Mouse (Mus musculus): ENCODE data around the gene Hhatl. TPM values are rescaled to one million over a fixed set of nuclear protein-coding genes. Genes with fewer than 3 reads are reported as not detected.

The Hhatl gene
- polyA plus RNA-seq, 1 experiment from 2014 or later = 0.11 TPM

DNA sequence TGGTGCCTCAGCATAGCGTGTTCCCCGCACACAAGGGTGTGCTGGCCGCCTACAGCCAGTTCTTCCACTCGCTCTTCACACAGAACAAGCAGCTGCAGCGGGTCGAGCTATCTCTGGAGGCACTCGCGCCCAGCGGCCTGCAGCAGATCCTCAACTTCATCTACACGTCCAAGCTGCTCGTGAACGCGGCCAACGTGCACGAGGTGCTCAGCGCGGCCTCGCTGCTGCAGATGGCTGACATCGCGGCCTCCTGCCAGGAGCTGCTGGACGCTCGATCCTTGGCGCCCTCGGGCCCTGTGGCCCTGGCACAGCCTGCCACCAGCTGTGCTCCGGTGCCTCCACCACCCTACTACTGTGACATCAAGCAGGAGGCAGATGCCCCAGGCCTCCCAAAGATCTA is 29.5 kb downstream of the Hhatl start:
- H3K4me2 ChIP-seq (ENCODE audit: low read length) = no peak overlapping the region
- H3K9ac ChIP-seq (ENCODE audit: low read depth, low read length) = no peak overlapping the region
- DNase-seq (ENCODE audit: low spot score) (no peak), ATAC-seq (replicated peaks; ENCODE audit: low FRiP score, low read depth) (no peak)
- 87% methylated on average over 25 of the region's 25 CpGs for WGBS
- 0 out of 2 replicates have a peak, but pooled peaks cover 10% of the 10 kb centered on the region for H3K4me1 ChIP-seq (replicated peaks; ENCODE audit: insufficient read depth, low read length)
- no peaks in the 10 kb centered on the region for H3K27me3 ChIP-seq (ENCODE audit: insufficient read depth, low read length)
- H3K9me3 ChIP-seq (replicated peaks; ENCODE audit: low read length) = no peaks in the 10 kb centered on the region
- TF ChIP-seq CTCF (IDR thresholded peaks at IDR 0.05; ENCODE audit: low read depth) = no peak
- no peak overlapping the region for H3K27ac ChIP-seq
- peaks cover 25% of the 10 kb centered on the region for H3K36me3 ChIP-seq (ENCODE audit: insufficient read depth, low read length)
- H3K4me3 ChIP-seq (replicated peaks; ENCODE audit: low read depth, low read length) = no peak overlapping the region

DNA sequence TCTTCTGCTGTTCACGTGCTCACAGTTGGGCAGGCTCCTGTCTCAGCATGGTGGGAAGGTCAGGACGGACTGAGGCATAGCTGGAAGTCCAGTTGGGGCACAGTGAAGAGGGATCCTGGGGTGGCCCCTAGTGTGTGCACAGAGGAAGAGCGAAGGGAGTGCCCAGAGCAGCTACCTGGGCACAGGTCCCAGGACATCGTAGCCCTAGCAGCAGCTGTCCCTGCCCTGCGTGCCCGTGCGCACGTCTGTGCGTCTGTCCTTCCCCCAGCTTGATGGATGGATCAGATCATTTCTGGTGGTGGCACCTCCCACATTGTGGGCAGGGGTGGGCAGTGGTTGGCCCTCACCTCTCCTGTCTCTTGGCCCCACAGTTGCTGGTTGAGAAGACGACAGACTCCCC is 30.1 kb downstream of the Hhatl start:
- ATAC-seq (replicated peaks; ENCODE audit: low FRiP score, low read depth) (no peak), DNase-seq (ENCODE audit: low spot score) (no peak)
- no peaks in the 10 kb centered on the region for H3K27me3 ChIP-seq (ENCODE audit: insufficient read depth, low read length)
- WGBS = 86% methylated on average over 10 of the region's 10 CpGs
- TF ChIP-seq CTCF (IDR thresholded peaks at IDR 0.05; ENCODE audit: low read depth) = no peak
- H3K4me1 ChIP-seq (replicated peaks; ENCODE audit: insufficient read depth, low read length) = 0 out of 2 replicates have a peak, but pooled peaks cover 10% of the 10 kb centered on the region
- H3K4me2 ChIP-seq (ENCODE audit: low read length) = no peak overlapping the region
- H3K9ac ChIP-seq (ENCODE audit: low read depth, low read length) = no peak overlapping the region
- peaks cover 25% of the 10 kb centered on the region for H3K36me3 ChIP-seq (ENCODE audit: insufficient read depth, low read length)
- no peak overlapping the region for H3K4me3 ChIP-seq (replicated peaks; ENCODE audit: low read depth, low read length)
- no peaks in the 10 kb centered on the region for H3K9me3 ChIP-seq (replicated peaks; ENCODE audit: low read length)
- no peak overlapping the region for H3K27ac ChIP-seq

- no peak overlapping the region for H3K4me3 ChIP-seq (replicated peaks; ENCODE audit: low read depth, low read length)
- H3K4me1 ChIP-seq (replicated peaks; ENCODE audit: insufficient read depth, low read length) = 0 out of 2 replicates have a peak, but pooled peaks cover 10% of the 10 kb centered on the region
- DNase-seq (ENCODE audit: low spot score) (no peak), ATAC-seq (replicated peaks; ENCODE audit: low FRiP score, low read depth) (no peak)
- H3K4me2 ChIP-seq (ENCODE audit: low read length) = no peak overlapping the region
- WGBS = 69% methylated on average over 8 of the region's 8 CpGs
- no peaks in the 10 kb centered on the region for H3K27me3 ChIP-seq (ENCODE audit: insufficient read depth, low read length)
- no peak overlapping the region for H3K27ac ChIP-seq
- no peak for TF ChIP-seq CTCF (IDR thresholded peaks at IDR 0.05; ENCODE audit: low read depth)
- H3K9ac ChIP-seq (ENCODE audit: low read depth, low read length) = no peak overlapping the region
- H3K9me3 ChIP-seq (replicated peaks; ENCODE audit: low read length) = no peaks in the 10 kb centered on the region
- H3K36me3 ChIP-seq (ENCODE audit: insufficient read depth, low read length) = peaks cover 23% of the 10 kb centered on the region
Measured at GRCm38 (mm10) chr9:121761787-121762186, 30.5 kb downstream of the Hhatl start.

DNA sequence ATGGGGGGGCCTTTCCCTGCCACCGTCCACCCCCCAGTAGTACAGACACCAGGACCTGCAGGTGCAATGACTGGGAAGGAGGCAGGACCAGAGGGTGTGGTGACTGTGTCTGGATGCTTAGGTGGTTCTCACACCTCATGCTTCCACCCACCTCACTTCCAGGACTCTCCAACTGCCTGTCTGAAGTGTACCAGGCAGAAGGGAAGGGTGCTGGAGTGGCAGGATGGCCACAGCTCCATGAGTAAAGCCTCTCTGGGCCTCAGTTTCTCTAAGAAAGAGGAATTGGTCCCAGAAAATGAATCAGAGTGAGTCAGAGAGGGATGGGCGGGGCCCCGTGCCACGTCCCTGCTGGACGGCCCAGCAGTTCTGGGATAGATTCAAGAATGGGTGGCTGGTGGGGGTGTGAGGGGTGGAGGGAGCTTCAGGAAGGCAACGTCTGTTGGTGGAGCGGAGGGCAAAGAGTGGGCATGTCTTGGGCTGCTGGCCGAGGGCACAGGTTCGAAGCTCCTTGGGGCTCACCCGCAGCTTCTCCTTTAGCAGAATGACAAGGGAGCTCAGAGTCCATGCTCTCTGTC is 31.1 kb downstream of the Hhatl start:
- DNase-seq (ENCODE audit: low spot score) = no peak
- ATAC-seq (replicated peaks; ENCODE audit: low FRiP score, low read depth) = no peak
- 56% methylated on average over 10 of the region's 10 CpGs for WGBS
- TF ChIP-seq CTCF (IDR thresholded peaks at IDR 0.05; ENCODE audit: low read depth) = no peak
- 0 out of 2 replicates have a peak, but pooled peaks cover 10% of the 10 kb centered on the region for H3K4me1 ChIP-seq (replicated peaks; ENCODE audit: insufficient read depth, low read length)
- peaks cover 19% of the 10 kb centered on the region for H3K36me3 ChIP-seq (ENCODE audit: insufficient read depth, low read length)
- H3K4me3 ChIP-seq (replicated peaks; ENCODE audit: low read depth, low read length) = peak overlapping the region; percentile 90; the same call in 1 of the 2 replicates
- H3K27me3 ChIP-seq (ENCODE audit: insufficient read depth, low read length) = no peaks in the 10 kb centered on the region
- no peaks in the 10 kb centered on the region for H3K9me3 ChIP-seq (replicated peaks; ENCODE audit: low read length)
- H3K9ac ChIP-seq (ENCODE audit: low read depth, low read length) = no peak overlapping the region
- no peak overlapping the region for H3K27ac ChIP-seq
- peak overlapping the region; percentile 99 for H3K4me2 ChIP-seq (ENCODE audit: low read length)

- peak overlapping the region; percentile 99 for H3K4me2 ChIP-seq (ENCODE audit: low read length)
- H3K4me1 ChIP-seq (replicated peaks; ENCODE audit: insufficient read depth, low read length) = 0 out of 2 replicates have a peak, but pooled peaks cover 10% of the 10 kb centered on the region
- H3K27me3 ChIP-seq (ENCODE audit: insufficient read depth, low read length) = no peaks in the 10 kb centered on the region
- peak overlapping the region; percentile 90 for H3K27ac ChIP-seq
- ATAC-seq (replicated peaks; ENCODE audit: low FRiP score, low read depth) = peak; percentile 68
- peak overlapping the region; percentile 90 for H3K4me3 ChIP-seq (replicated peaks; ENCODE audit: low read depth, low read length)
- peak; percentile 89 for DNase-seq (ENCODE audit: low spot score)
- no peaks in the 10 kb centered on the region for H3K9me3 ChIP-seq (replicated peaks; ENCODE audit: low read length)
- 2% methylated on average over 43 of the region's 43 CpGs for WGBS
- H3K36me3 ChIP-seq (ENCODE audit: insufficient read depth, low read length) = peaks cover 12% of the 10 kb centered on the region
- no peak for TF ChIP-seq CTCF (IDR thresholded peaks at IDR 0.05; ENCODE audit: low read depth)
- H3K9ac ChIP-seq (ENCODE audit: low read depth, low read length) = peak overlapping the region; percentile 93
Measured at GRCm38 (mm10) chr9:121760271-121761090, 31.8 kb downstream of the Hhatl start.

Measured in kidney, postnatal 0 days (tissue).